Mouse (Mus musculus) embryonic facial prominence, embryonic 12.5 days (tissue): ENCODE data around the gene Ciart. TPM values are rescaled to one million over a fixed set of nuclear protein-coding genes. Genes with fewer than 3 reads are reported as not detected.

Experiments
- ATAC-seq: fragments of 200-750 bp; cut with Nextera tagmentation; 2 replicates; pipeline ENCODE4 v1.8.0; 2017; ENCODE audit not compliant: insufficient number of reproducible peaks, insufficient read depth, low FRiP score, low TSS enrichment
- H3K27ac ChIP-seq: fragments of 300-500 bp; sonication (generic); 2 replicates; pipeline ENCODE4 v1.5.1; 2016; ENCODE audit warnings: mild to moderate bottlenecking
- H3K27me3 ChIP-seq: fragments of 300-500 bp; sonication (generic); 2 replicates; pipeline ENCODE4 v1.6.1; 2016; ENCODE audit warnings: mild to moderate bottlenecking, moderate library complexity
- H3K36me3 ChIP-seq: fragments of 300-500 bp; sonication (generic); 2 replicates; pipeline ENCODE4 v1.6.1; 2016; ENCODE audit warnings: mild to moderate bottlenecking
- H3K4me1 ChIP-seq: fragments of 300-500 bp; sonication (generic); 2 replicates; pipeline ENCODE4 v1.6.1; 2016
- H3K4me2 ChIP-seq: fragments of 300-500 bp; sonication (generic); replicated peaks from 2 replicates; pipeline ENCODE4 v1.6.1; 2016; ENCODE audit warnings: mild to moderate bottlenecking, moderate library complexity
- H3K4me3 ChIP-seq: fragments of 300-500 bp; sonication (generic); 2 replicates; pipeline ENCODE4 v1.5.1; 2016; ENCODE audit warnings: mild to moderate bottlenecking
- H3K9ac ChIP-seq: fragments of 300-500 bp; sonication (generic); 2 replicates; pipeline ENCODE4 v1.6.1; 2016; ENCODE audit warnings: mild to moderate bottlenecking, moderate library complexity
- H3K9me3 ChIP-seq: fragments of 300-500 bp; sonication (generic); 2 replicates; pipeline ENCODE4 v1.6.1; 2016; ENCODE audit warnings: mild to moderate bottlenecking, moderate library complexity
- WGBS: fragments of 180-500 bp; shearing (Covaris S2); methylation state at CpG from one replicate; pipeline ENCODE4 v1.1.7; 2016; 5-methylcytosine and 5-hydroxymethylcytosine counted together
- polyA plus RNA-seq: library from polyadenylated mRNA; unstranded; fragments of >200 nt; fragmentation: Nextera tagmentation; extraction: Ambion mirVana; gene quantifications from 2 replicates; pipeline ENCODE4 v1.2.1, GENCODE M21; 2016

Gene Ciart
- polyA plus RNA-seq, 1 experiment from 2014 or later: 5.9 TPM

DNA sequence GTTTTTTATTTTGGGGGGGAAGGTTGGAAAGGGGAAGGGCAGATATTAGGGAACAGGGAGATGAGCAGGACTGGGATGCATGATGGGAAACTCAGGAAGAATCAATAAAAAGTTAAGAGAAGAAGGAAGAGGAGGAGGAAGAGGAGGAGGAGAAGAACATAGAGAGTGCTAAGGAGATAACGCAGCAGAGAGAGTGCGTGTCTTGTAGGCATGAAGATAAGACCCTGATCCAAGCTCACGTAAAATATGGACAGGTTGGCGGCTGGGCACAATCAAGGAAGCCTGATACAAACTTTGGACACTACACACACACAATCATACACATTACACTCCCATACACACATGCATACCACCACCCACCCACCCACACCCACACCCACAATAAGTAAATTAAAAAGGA, 32.7 kb upstream of the Ciart start:
- H3K4me3 ChIP-seq: no peak overlapping the region
- WGBS: 89% methylated on average over 4 of the region's 4 CpGs
- no peaks in the 10 kb centered on the region for H3K27me3 ChIP-seq
- H3K4me2 ChIP-seq: no peak overlapping the region
- no peak overlapping the region for H3K9ac ChIP-seq
- ATAC-seq: no peak
- no peaks in the 10 kb centered on the region for H3K36me3 ChIP-seq
- no peak overlapping the region for H3K27ac ChIP-seq
- H3K4me1 ChIP-seq: no peaks in the 10 kb centered on the region
- H3K9me3 ChIP-seq: no peaks in the 10 kb centered on the region

DNA sequence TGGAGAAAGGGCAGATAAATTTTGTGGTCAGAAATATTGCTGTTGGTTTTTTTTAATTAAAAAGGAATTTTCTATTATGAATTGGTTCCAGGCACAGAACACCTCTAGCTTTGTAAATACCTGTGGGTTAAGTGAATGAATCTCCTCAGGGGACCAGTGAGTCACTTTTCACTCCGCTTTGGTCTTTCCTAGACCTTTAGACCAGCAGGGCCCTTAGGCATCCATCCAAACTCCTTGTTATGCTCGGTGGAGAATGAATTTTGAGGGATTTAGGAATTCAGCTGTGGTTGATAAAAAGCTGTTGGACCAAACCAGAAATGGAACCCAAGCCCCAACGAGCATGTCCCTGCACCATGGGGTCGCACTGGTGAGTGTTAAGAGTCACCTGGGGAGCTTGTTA, 25.6 kb upstream of the Ciart start:
- H3K4me3 ChIP-seq: no peak overlapping the region
- H3K36me3 ChIP-seq: no peaks in the 10 kb centered on the region
- no peaks in the 10 kb centered on the region for H3K9me3 ChIP-seq
- H3K4me1 ChIP-seq: peaks cover 26% of the 10 kb centered on the region
- 33% methylated on average over 4 of the region's 4 CpGs for WGBS
- no peaks in the 10 kb centered on the region for H3K27me3 ChIP-seq
- H3K4me2 ChIP-seq: no peak overlapping the region
- H3K9ac ChIP-seq: no peak overlapping the region
- ATAC-seq: no peak
- no peak overlapping the region for H3K27ac ChIP-seq

DNA sequence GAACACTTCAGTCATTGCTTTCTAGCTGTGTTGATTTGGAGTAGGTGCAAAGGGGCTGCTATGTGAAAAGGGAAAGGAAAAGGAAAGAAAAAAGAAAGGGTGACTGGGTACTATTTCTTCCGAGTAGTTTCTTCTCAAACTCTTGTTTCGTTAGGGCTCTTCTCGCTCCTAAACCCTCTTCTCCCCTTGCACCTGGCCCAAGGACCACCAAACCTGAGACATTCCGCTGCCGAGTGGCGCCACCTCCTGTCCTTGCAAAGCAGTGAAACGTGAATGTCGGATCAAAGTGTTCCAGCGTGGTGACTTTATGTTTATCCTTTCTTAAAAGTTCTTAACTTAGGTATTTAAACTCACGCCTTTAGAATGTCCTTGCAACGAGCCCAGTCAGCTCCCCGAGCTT, 24.8 kb upstream of the Ciart start:
- Histone ChIP-seq H3K36me3 (no peaks in the 10 kb centered on the region), H3K4me3 (peak overlapping the region; percentile 18; the same call in 1 of the 2 replicates), H3K27ac (no peak overlapping the region), H3K27me3 (no peaks in the 10 kb centered on the region), H3K9ac (no peak overlapping the region), H3K4me2 (peak overlapping the region; percentile 87), H3K9me3 (no peaks in the 10 kb centered on the region), H3K4me1 (peaks cover 34% of the 10 kb centered on the region)
- ATAC-seq: no peak
- WGBS: under 1% methylated on average over 12 of the region's 12 CpGs

DNA sequence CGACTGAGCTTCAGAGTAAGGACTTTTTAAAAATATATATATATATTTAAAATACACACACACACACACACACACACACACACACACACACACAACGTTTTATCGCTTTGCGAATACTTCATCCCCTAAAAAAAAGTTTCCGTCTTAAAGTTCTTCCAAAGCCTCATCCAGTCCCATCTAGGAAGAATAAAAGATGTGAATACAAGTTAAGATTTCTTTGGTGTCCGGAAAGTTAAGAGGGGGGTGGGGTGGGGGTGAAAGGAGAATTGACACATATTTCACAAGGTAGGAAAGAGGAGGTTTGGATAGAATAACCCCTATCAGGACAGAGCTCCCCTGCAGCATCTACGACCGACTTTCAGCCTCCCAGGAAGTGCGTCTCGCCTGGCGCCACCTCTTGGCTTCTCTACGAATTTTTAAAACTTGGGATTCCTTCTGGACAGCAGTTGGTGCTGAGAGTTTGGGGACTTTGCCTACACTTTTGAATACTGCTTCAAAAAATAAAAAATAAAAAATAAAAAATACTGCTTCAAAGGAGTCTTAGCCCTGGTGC, 24.0 kb upstream of the Ciart start:
- 1% methylated on average over 12 of the region's 12 CpGs for WGBS
- ATAC-seq: no peak
- Histone ChIP-seq H3K27me3 (no peaks in the 10 kb centered on the region), H3K27ac (no peak overlapping the region), H3K4me1 (peaks cover 36% of the 10 kb centered on the region), H3K4me2 (peak overlapping the region; percentile 87), H3K9me3 (no peaks in the 10 kb centered on the region), H3K4me3 (peak overlapping the region; percentile 41), H3K36me3 (no peaks in the 10 kb centered on the region), H3K9ac (peak overlapping the region; percentile 43; the same call in 1 of the 2 replicates)

DNA sequence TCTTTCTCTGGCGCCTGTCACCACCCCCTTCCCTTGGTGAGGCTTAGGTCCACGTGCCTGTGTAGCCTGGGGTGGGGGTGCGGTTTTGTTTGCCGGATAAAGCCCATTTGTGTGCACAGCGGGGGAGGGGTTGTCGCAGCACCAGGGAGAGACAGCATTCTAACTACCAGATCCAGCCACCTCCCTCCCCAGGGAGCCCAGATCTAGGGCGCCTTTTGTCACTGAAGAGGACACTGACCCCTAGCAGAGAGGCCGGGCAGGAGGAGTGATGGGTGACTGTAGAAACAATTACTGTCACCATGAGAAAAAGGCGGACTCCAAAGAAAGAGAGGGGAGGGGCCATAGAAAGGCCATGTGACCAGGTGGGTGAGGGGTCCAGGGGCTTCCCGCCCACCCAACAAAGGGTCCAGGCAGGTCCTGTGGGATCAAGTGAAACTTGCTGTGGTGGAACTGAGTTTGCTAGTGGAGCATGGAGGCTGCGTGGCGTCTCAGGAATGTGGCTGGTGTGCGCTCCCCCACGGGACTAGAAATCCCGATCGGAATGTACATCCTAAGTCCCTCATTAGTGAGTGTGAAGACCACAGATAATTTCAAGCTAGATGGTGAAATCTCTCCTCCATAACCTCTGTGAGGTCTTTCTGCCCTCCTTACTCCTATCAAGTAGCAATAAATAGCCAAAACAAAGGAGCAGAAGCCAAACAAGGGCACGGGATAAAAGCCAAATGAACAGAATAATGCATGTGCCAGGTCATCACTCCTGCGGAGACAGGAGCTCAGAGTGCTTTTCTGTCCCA, 23.3 kb upstream of the Ciart start:
- Histone ChIP-seq H3K27me3 (no peaks in the 10 kb centered on the region), H3K36me3 (no peaks in the 10 kb centered on the region), H3K4me3 (peak overlapping the region; percentile 41), H3K9me3 (no peaks in the 10 kb centered on the region), H3K9ac (peak overlapping the region; percentile 43), H3K4me2 (peak overlapping the region; percentile 87), H3K27ac (peak overlapping the region; percentile 65), H3K4me1 (peaks cover 36% of the 10 kb centered on the region)
- peak; percentile 62 for ATAC-seq
- WGBS: under 1% methylated on average over 18 of the region's 18 CpGs

DNA sequence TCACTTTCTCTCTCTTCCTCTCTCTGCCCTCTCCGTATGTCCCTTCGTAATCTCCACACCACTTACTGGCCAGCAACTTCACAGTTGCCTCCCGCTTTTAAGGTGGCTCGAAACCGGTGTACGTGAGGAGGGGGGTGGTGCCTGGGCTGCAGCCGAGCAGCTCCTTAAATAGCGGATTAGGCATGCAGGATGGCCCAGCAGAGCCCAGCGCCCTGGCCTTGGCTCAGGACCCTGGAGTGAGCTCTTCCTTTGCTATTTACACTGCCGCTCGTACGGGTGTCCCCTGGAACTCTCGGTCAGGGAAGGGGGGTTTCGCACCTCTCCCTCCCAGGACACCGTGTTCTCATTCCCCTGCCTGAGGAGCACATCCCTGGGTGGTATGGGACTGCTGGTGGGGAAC, 22.5 kb upstream of the Ciart start, which contains the start of gene Car14:
Gene Car14, minus strand, starts transcription at position 124 of the 400 bp plus-strand sequence.
- Histone ChIP-seq H3K4me1 (peaks cover 36% of the 10 kb centered on the region), H3K36me3 (no peaks in the 10 kb centered on the region), H3K4me3 (peak within 1 kb of the TSS; percentile 41), H3K27me3 (no peaks in the 10 kb centered on the region), H3K9me3 (no peaks in the 10 kb centered on the region), H3K27ac (peak within 1 kb of the TSS; percentile 65), H3K4me2 (peak within 1 kb of the TSS; percentile 87), H3K9ac (peak within 1 kb of the TSS; percentile 43)
- peak; percentile 66 for ATAC-seq
- under 1% methylated on average over 15 of the region's 15 CpGs for WGBS

DNA sequence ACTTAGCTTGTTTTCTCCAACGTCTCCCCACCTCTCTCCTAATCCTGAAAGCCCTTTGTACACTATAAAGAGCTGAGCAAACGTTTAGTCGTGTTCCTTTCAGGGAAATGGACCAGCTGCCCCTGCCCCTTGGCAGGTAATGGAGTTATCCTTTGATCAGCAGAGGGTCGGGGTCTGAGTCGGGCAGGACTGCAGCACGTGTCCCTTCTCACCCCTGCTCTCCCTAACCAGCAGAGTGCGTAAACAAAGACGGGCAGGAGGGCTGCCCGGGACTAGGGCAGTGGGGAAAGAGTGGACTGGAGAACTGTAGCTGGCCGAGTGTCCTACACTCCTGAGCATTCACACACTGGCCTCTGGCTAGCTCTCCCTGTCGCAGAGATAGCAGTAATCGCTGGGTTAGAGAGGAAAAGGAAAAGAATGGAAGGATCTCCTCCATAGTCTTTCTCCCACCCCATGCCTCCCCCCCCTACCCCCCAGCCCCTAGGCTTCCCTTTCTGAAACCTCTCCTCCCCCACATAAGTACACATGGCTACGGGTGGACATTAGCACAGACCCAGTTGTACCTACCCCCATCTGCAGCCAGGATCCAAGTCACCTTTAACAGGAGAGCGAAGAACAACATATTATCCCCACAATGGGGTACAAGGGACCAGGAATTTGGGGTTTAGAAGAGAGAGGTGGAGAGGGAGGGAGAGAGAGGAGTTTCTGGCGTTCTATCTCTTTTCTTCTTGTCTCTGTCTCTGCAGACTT, 21.9 kb upstream of the Ciart start:
- Histone ChIP-seq H3K4me2 (peak overlapping the region; percentile 87), H3K4me3 (peak overlapping the region; percentile 41), H3K27ac (peak overlapping the region; percentile 65), H3K9ac (peak overlapping the region; percentile 43), H3K27me3 (no peaks in the 10 kb centered on the region), H3K36me3 (no peaks in the 10 kb centered on the region), H3K4me1 (peaks cover 36% of the 10 kb centered on the region), H3K9me3 (no peaks in the 10 kb centered on the region)
- ATAC-seq: no peak
- WGBS: 2% methylated on average over 13 of the region's 15 CpGs

DNA sequence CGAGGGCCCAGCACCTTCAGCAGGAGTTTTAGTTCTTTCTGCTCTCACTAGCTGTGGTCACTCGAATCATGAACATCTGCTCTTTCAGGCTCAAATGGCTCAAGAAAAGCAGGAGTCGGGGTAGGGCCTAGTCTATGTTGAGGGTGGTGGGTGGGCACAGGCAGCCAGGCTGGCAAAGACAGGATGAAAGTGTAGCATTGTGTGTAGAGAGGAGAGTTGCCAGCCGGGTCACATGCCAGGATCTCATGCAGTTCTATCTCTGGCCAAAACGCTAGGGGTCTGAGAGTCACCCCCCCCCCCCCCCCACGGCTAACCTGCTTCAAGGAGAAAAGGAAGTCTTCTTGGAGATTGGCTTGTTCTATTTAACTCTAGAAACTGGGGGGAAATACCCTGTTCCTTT, 20.6 kb upstream of the Ciart start:
- peak overlapping the region; percentile 15; the same call in 1 of the 2 replicates for H3K9ac ChIP-seq
- H3K27me3 ChIP-seq: no peaks in the 10 kb centered on the region
- peak overlapping the region; percentile 87 for H3K4me2 ChIP-seq
- peak overlapping the region; percentile 41; the same call in 1 of the 2 replicates for H3K4me3 ChIP-seq
- peaks cover 9% of the 10 kb centered on the region for H3K36me3 ChIP-seq
- H3K9me3 ChIP-seq: no peaks in the 10 kb centered on the region
- 29% methylated on average over 6 of the region's 6 CpGs for WGBS
- 0 out of 2 replicates have a peak overlapping the region, but pooled peaks have one; percentile 36 for H3K27ac ChIP-seq
- ATAC-seq: no peak
- peaks cover 36% of the 10 kb centered on the region for H3K4me1 ChIP-seq

DNA sequence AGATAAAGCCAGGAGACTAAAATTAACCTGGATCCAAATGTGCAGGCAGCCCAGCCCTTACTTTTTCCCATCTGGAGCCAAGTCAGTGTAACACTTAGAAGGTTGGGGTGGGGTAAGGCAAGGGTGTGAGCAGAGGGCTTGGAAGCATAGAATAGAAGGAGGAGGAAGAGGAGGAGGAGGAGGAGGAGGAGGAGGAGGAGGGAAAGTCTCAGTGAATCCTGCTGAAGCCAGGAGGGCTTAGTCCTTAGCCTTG, 20.2 kb upstream of the Ciart start:
- Histone ChIP-seq H3K36me3 (peaks cover 13% of the 10 kb centered on the region), H3K4me3 (no peak overlapping the region), H3K9me3 (no peaks in the 10 kb centered on the region), H3K4me1 (peaks cover 36% of the 10 kb centered on the region), H3K4me2 (peak overlapping the region; percentile 87), H3K9ac (peak overlapping the region; percentile 15; the same call in 1 of the 2 replicates), H3K27me3 (no peaks in the 10 kb centered on the region), H3K27ac (peak overlapping the region; percentile 36; the same call in 1 of the 2 replicates)
- ATAC-seq: no peak

DNA sequence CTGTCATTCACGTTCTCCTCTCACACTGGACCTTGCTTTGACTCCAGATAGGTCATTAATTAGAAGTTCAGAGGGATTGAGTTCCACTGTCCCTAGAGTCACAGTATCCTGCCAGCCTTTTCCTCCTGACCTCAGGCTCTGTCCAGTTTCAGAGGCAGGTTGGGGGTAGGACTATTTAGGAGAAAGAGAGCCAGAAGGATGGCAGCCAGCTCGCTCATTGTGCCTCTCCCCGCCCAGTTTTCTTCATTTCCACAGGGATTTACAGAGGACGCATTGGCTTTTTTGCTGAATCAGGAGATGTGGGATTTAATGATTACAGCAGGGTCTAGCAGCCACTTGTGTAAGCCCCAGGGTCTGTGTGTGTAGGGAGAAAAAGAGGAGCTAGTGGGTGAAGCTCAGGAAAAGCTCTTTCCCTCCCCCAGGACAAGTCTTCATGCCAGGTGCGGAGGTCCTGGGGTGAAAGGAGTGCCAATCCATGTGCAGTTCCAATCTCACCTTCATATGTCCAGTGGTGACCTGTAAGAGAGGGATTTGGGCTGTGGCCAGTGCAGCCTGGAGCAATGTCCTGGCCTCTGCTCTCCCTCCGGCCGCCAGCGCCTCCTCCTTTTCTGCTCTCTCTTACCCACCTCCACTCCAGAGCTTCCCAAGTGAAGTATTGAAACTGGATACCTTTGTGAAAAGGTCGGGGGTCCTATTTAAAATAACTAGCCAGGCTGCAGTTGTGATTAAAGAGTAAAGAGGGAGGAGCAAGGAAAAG, 19.7 kb upstream of the Ciart start:
- ATAC-seq: no peak
- peaks cover 13% of the 10 kb centered on the region for H3K36me3 ChIP-seq
- H3K27ac ChIP-seq: peak overlapping the region; percentile 36; the same call in 1 of the 2 replicates
- H3K4me3 ChIP-seq: no peak overlapping the region
- H3K27me3 ChIP-seq: no peaks in the 10 kb centered on the region
- no peaks in the 10 kb centered on the region for H3K9me3 ChIP-seq
- peak overlapping the region; percentile 87 for H3K4me2 ChIP-seq
- H3K4me1 ChIP-seq: peaks cover 36% of the 10 kb centered on the region
- H3K9ac ChIP-seq: 0 out of 2 replicates have a peak overlapping the region, but pooled peaks have one; percentile 24
- WGBS: 53% methylated on average over 9 of the region's 9 CpGs

DNA sequence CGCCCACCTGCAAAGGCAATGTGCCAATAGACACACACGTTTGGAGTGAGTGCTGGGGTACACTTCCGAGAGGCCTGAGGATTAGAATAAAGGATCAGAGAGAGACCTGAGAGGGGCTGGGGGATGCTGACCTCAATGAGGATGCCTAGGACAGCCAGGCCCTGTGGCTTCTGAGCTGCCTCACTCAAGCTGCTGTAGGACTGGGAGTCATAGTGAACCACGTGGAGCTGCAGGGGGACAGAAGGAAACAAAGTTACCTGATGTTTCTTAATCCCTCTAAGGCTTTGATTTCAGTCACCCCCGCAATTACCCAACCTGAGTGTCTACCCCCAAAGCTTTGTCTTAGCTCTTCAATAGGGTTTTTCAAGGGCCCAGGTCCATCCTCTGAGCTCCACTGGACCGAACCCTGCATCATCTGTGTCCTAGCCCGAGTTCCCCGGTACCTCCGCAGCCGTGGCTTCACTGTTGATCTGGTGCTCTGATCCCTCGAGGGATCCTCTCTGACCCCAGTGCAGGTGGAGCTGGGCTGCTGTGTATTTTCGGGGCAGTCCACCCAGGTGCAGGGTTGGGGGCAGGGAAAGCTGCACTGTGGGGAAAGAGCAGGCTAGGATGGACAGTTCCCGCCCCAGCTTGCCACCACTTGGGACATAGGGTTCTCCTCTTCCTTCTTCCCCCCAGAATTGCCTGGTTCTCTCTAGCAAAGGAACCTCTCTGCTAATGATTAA, 17.9 kb upstream of the Ciart start:
- peaks cover 13% of the 10 kb centered on the region for H3K36me3 ChIP-seq
- WGBS: 73% methylated on average over 13 of the region's 13 CpGs
- H3K9me3 ChIP-seq: no peaks in the 10 kb centered on the region
- H3K27ac ChIP-seq: no peak overlapping the region
- peaks cover 35% of the 10 kb centered on the region for H3K4me1 ChIP-seq
- H3K27me3 ChIP-seq: no peaks in the 10 kb centered on the region
- H3K9ac ChIP-seq: no peak overlapping the region
- H3K4me2 ChIP-seq: no peak overlapping the region
- ATAC-seq: no peak
- H3K4me3 ChIP-seq: no peak overlapping the region
